Mouse (Mus musculus) erythroblast, adult 5-6 weeks (primary cell): ENCODE results near the gene Cabp2. TPM values are rescaled to one million over a fixed set of nuclear protein-coding genes. Genes with fewer than 3 reads are reported as not detected.
A peak's percentile ranks its signal among the peaks of the same experiment; 100 is the strongest.

Experiments used
- ATAC-seq: replicated peaks from 2 replicates; pipeline ENCODE4 v1.8.0; 2016; ENCODE audit warnings: moderate number of reproducible peaks, mild to moderate bottlenecking, moderate TSS enrichment, inconsistent platforms; ENCODE audit not compliant: poor library complexity, low FRiP score, severe bottlenecking
- total RNA-seq, 2 experiments: library from RNA; stranded (forward) in 1 of 2; stranded (reverse) in 1 of 2; fragments of 150-400 nt in 1 of 2; fragments of 200-764, 138-1000 nt in 1 of 2; gene quantifications; 2 replicates each; pipeline versions ENCODE4 v1.2.3 to v1.2.4; 2015 to 2017; ENCODE audit warnings: low replicate concordance in 2 of 2

The Cabp2 gene
- total RNA-seq, 2 experiments from 2014 or later: not detected

DNA sequence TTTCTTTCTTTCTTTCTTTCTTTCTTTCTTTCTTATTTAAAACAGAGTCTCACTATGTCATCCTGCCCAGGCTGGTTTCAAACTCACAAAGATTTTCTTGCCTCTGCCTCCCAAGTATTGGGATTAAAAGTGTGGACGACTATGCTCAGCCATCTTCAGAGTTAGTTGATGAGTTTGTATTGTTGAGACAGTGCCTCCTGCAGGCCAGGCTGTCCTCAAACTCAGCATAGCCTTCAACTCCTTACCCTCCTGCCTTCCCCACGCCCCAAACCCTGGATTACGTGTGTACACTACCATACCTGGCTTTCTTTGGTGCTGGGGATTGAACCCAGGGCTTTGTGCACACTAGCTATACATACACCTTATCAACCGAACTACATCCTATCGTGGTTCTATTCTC is 55.1 kb downstream of the Cabp2 start:
- ATAC-seq: peak; percentile 64

Other genes starting within 250 kb of the Cabp2 start
Only the 30 nearest of the 34 such genes appear.
- gene Tcirg1, start 174.4 kb upstream of the Cabp2 start, total RNA-seq (2015; ENCODE audit: low replicate concordance): 41.2 and 46.3 TPM in 2 replicates
- gene Tcirg1, start 174.4 kb upstream of the Cabp2 start, total RNA-seq (2017; ENCODE audit: low replicate concordance): 22.2 and 37.2 TPM in 2 replicates
- gene Ndufs8, start 168.8 kb upstream of the Cabp2 start, total RNA-seq (2015; ENCODE audit: low replicate concordance): 55.8 and 64.4 TPM in 2 replicates
- 11.0 and 14.0 TPM in 2 replicates for gene Ndufs8, start 168.8 kb upstream of the Cabp2 start, total RNA-seq (2017; ENCODE audit: low replicate concordance)
- gene Aldh3b1, start 151.8 kb upstream of the Cabp2 start, total RNA-seq (2015; ENCODE audit: low replicate concordance): 4.4 and 10.6 TPM in 2 replicates
- 10.9 and 18.4 TPM in 2 replicates for gene Aldh3b1, start 151.8 kb upstream of the Cabp2 start, total RNA-seq (2017; ENCODE audit: low replicate concordance)
- 25.1 and 47.1 TPM in 2 replicates for gene Unc93b1, start 146.4 kb upstream of the Cabp2 start, total RNA-seq (2015; ENCODE audit: low replicate concordance)
- gene Unc93b1, start 146.4 kb upstream of the Cabp2 start, total RNA-seq (2017; ENCODE audit: low replicate concordance): 34.2 and 50.3 TPM in 2 replicates
- gene Aldh3b3, start 122.9 kb upstream of the Cabp2 start, total RNA-seq (2015; ENCODE audit: low replicate concordance): 1.7 TPM in 1 of 2 replicates, not detected in the other
- gene Aldh3b3, start 122.9 kb upstream of the Cabp2 start, total RNA-seq (2017; ENCODE audit: low replicate concordance): 4.9 TPM in 1 of 2 replicates, not detected in the other
- gene Aldh3b2, start 109.2 kb upstream of the Cabp2 start, total RNA-seq (2015; ENCODE audit: low replicate concordance): 0.63 TPM in 1 of 2 replicates, not detected in the other
- gene Aldh3b2, start 109.2 kb upstream of the Cabp2 start, total RNA-seq (2017; ENCODE audit: low replicate concordance): 1.8 and 1.9 TPM in 2 replicates
- 1.5 TPM in 1 of 2 replicates, not detected in the other for gene Acy3, start 95.0 kb upstream of the Cabp2 start, total RNA-seq (2015; ENCODE audit: low replicate concordance)
- gene Acy3, start 95.0 kb upstream of the Cabp2 start, total RNA-seq (2017; ENCODE audit: low replicate concordance): 0.56 TPM in 1 of 2 replicates, not detected in the other
- not detected in 2 replicates for gene Tbx10, start 88.8 kb upstream of the Cabp2 start, total RNA-seq (2015; ENCODE audit: low replicate concordance)
- gene Tbx10, start 88.8 kb upstream of the Cabp2 start, total RNA-seq (2017; ENCODE audit: low replicate concordance): not detected in 2 replicates
- gene Nudt8, start 81.0 kb upstream of the Cabp2 start, total RNA-seq (2015; ENCODE audit: low replicate concordance): 2.7 TPM in 1 of 2 replicates, not detected in the other
- gene Nudt8, start 81.0 kb upstream of the Cabp2 start, total RNA-seq (2017; ENCODE audit: low replicate concordance): 2.4 and 2.5 TPM in 2 replicates
- 0.58 TPM in 1 of 2 replicates, not detected in the other for gene Gm49405, start 81.0 kb upstream of the Cabp2 start, total RNA-seq (2015; ENCODE audit: low replicate concordance)
- 0.42 TPM in 1 of 2 replicates, not detected in the other for gene Gm49405, start 81.0 kb upstream of the Cabp2 start, total RNA-seq (2017; ENCODE audit: low replicate concordance)
- 0.38 TPM in 1 of 2 replicates, not detected in the other for gene Doc2g, start 78.3 kb upstream of the Cabp2 start, total RNA-seq (2015; ENCODE audit: low replicate concordance)
- not detected in 2 replicates for gene Doc2g, start 78.3 kb upstream of the Cabp2 start, total RNA-seq (2017; ENCODE audit: low replicate concordance)
- gene Ndufv1, start 68.8 kb upstream of the Cabp2 start, total RNA-seq (2015; ENCODE audit: low replicate concordance): 57.8 and 76.5 TPM in 2 replicates
- 60.4 and 63.3 TPM in 2 replicates for gene Ndufv1, start 68.8 kb upstream of the Cabp2 start, total RNA-seq (2017; ENCODE audit: low replicate concordance)
- gene Gstp1, start 43.6 kb upstream of the Cabp2 start, total RNA-seq (2015; ENCODE audit: low replicate concordance): 79.2 and 134 TPM in 2 replicates
- gene Gstp1, start 43.6 kb upstream of the Cabp2 start, total RNA-seq (2017; ENCODE audit: low replicate concordance): 15.5 and 40.6 TPM in 2 replicates
- not detected in 2 replicates for gene Gstp2, start 35.6 kb upstream of the Cabp2 start, total RNA-seq (2015; ENCODE audit: low replicate concordance)
- 1.4 and 2.1 TPM in 2 replicates for gene Gstp2, start 35.6 kb upstream of the Cabp2 start, total RNA-seq (2017; ENCODE audit: low replicate concordance)
- gene Gstp3, start 22.0 kb upstream of the Cabp2 start, total RNA-seq (2015; ENCODE audit: low replicate concordance): 4.2 and 30.2 TPM in 2 replicates
- 8.4 and 11.1 TPM in 2 replicates for gene Gstp3, start 22.0 kb upstream of the Cabp2 start, total RNA-seq (2017; ENCODE audit: low replicate concordance)
- 51.9 and 92.4 TPM in 2 replicates for gene Cdk2ap2, start 15.6 kb downstream of the Cabp2 start, total RNA-seq (2015; ENCODE audit: low replicate concordance)
- 11.8 and 18.7 TPM in 2 replicates for gene Cdk2ap2, start 15.6 kb downstream of the Cabp2 start, total RNA-seq (2017; ENCODE audit: low replicate concordance)
- gene Pitpnm1, start 18.4 kb downstream of the Cabp2 start, total RNA-seq (2015; ENCODE audit: low replicate concordance): 20.1 and 32.7 TPM in 2 replicates
- gene Pitpnm1, start 18.4 kb downstream of the Cabp2 start, total RNA-seq (2017; ENCODE audit: low replicate concordance): 17.0 and 19.7 TPM in 2 replicates
- 35.7 and 52.1 TPM in 2 replicates for gene Aip, start 44.3 kb downstream of the Cabp2 start, total RNA-seq (2015; ENCODE audit: low replicate concordance)
- gene Aip, start 44.3 kb downstream of the Cabp2 start, total RNA-seq (2017; ENCODE audit: low replicate concordance): 20.9 and 49.9 TPM in 2 replicates
- not detected in 2 replicates for gene Gpr152, start 58.2 kb downstream of the Cabp2 start, total RNA-seq (2015; ENCODE audit: low replicate concordance)
- not detected in 2 replicates for gene Gpr152, start 58.2 kb downstream of the Cabp2 start, total RNA-seq (2017; ENCODE audit: low replicate concordance)
- not detected in 2 replicates for gene Cabp4, start 62.5 kb downstream of the Cabp2 start, total RNA-seq (2015; ENCODE audit: low replicate concordance)
- 0.43 TPM in 1 of 2 replicates, not detected in the other for gene Cabp4, start 62.5 kb downstream of the Cabp2 start, total RNA-seq (2017; ENCODE audit: low replicate concordance)
- 55.8 and 69.6 TPM in 2 replicates for gene Coro1b, start 67.0 kb downstream of the Cabp2 start, total RNA-seq (2015; ENCODE audit: low replicate concordance)
- gene Coro1b, start 67.0 kb downstream of the Cabp2 start, total RNA-seq (2017; ENCODE audit: low replicate concordance): 19.1 and 22.6 TPM in 2 replicates
- 22.9 and 36.6 TPM in 2 replicates for gene Ptprcap, start 72.0 kb downstream of the Cabp2 start, total RNA-seq (2015; ENCODE audit: low replicate concordance)
- gene Ptprcap, start 72.0 kb downstream of the Cabp2 start, total RNA-seq (2017; ENCODE audit: low replicate concordance): 7.7 and 8.3 TPM in 2 replicates
- 7.1 and 25.3 TPM in 2 replicates for gene Rps6kb2, start 81.8 kb downstream of the Cabp2 start, total RNA-seq (2015; ENCODE audit: low replicate concordance)
- 23.9 and 27.2 TPM in 2 replicates for gene Rps6kb2, start 81.8 kb downstream of the Cabp2 start, total RNA-seq (2017; ENCODE audit: low replicate concordance)
- gene Carns1, start 93.9 kb downstream of the Cabp2 start, total RNA-seq (2015; ENCODE audit: low replicate concordance): 0.84 and 6.5 TPM in 2 replicates
- 0.60 and 0.70 TPM in 2 replicates for gene Carns1, start 93.9 kb downstream of the Cabp2 start, total RNA-seq (2017; ENCODE audit: low replicate concordance)
- gene Tbc1d10c, start 109.7 kb downstream of the Cabp2 start, total RNA-seq (2015; ENCODE audit: low replicate concordance): 8.8 and 25.7 TPM in 2 replicates
- gene Tbc1d10c, start 109.7 kb downstream of the Cabp2 start, total RNA-seq (2017; ENCODE audit: low replicate concordance): 5.8 and 11.3 TPM in 2 replicates
- gene Ppp1ca, start 110.5 kb downstream of the Cabp2 start, total RNA-seq (2015; ENCODE audit: low replicate concordance): 100 and 139 TPM in 2 replicates
- 131 and 151 TPM in 2 replicates for gene Ppp1ca, start 110.5 kb downstream of the Cabp2 start, total RNA-seq (2017; ENCODE audit: low replicate concordance)
- 12.7 and 23.2 TPM in 2 replicates for gene Rad9a, start 120.1 kb downstream of the Cabp2 start, total RNA-seq (2015; ENCODE audit: low replicate concordance)
- 9.1 and 15.7 TPM in 2 replicates for gene Rad9a, start 120.1 kb downstream of the Cabp2 start, total RNA-seq (2017; ENCODE audit: low replicate concordance)
- gene Clcf1, start 132.7 kb downstream of the Cabp2 start, total RNA-seq (2015; ENCODE audit: low replicate concordance): 0.38 TPM in 1 of 2 replicates, not detected in the other
- gene Clcf1, start 132.7 kb downstream of the Cabp2 start, total RNA-seq (2017; ENCODE audit: low replicate concordance): not detected in 2 replicates
- not detected in 2 replicates for gene AC109138.7, start 132.8 kb downstream of the Cabp2 start, total RNA-seq (2015; ENCODE audit: low replicate concordance)
- not detected in 2 replicates for gene AC109138.7, start 132.8 kb downstream of the Cabp2 start, total RNA-seq (2017; ENCODE audit: low replicate concordance)
- 23.6 and 25.4 TPM in 2 replicates for gene Pold4, start 150.3 kb downstream of the Cabp2 start, total RNA-seq (2015; ENCODE audit: low replicate concordance)
- gene Pold4, start 150.3 kb downstream of the Cabp2 start, total RNA-seq (2017; ENCODE audit: low replicate concordance): 8.8 and 30.3 TPM in 2 replicates